Mouse (Mus musculus) embryonic facial prominence, embryonic 14.5 days (tissue): ENCODE measurements around the gene Mcat. TPM values are rescaled to one million over a fixed set of nuclear protein-coding genes. Genes with fewer than 3 reads are reported as not detected.
"Not testable (repeated sequence)": the region's sequence is repeated elsewhere in the genome, so short reads cannot be mapped to it uniquely, and the experiment has no call there.

Experiments
- ATAC-seq: fragments of 200-750 bp; cut with Nextera tagmentation; 2 replicates; pipeline ENCODE4 v1.8.0; 2017; ENCODE audit warnings: low read depth, moderate number of reproducible peaks, moderate TSS enrichment
- DNase-seq: peaks from one replicate; pipeline ENCODE4 v3.0.0-alpha.2; 2015; ENCODE audit warnings: low spot score
- H3K27ac ChIP-seq: fragments of 300-500 bp; sonication (generic); replicated peaks from 2 replicates; pipeline ENCODE4 v1.5.1; 2014; ENCODE audit warnings: low read depth, mild to moderate bottlenecking, low read length, moderate library complexity
- H3K27me3 ChIP-seq: fragments of 300-500 bp; sonication (generic); replicated peaks from 2 replicates; pipeline ENCODE4 v1.6.1; 2014; ENCODE audit warnings: low read length; ENCODE audit not compliant: control insufficient read depth, insufficient read depth
- H3K36me3 ChIP-seq: fragments of 300-500 bp; sonication (generic); 2 replicates; pipeline ENCODE4 v1.6.1; 2014; ENCODE audit warnings: low read length, mixed read lengths; ENCODE audit not compliant: control insufficient read depth, insufficient read depth
- H3K4me1 ChIP-seq: fragments of 300-500 bp; sonication (generic); 2 replicates; pipeline ENCODE4 v1.6.1; 2014; ENCODE audit warnings: antibody characterized with exemption, low read length; ENCODE audit not compliant: control insufficient read depth, insufficient read depth
- H3K4me2 ChIP-seq: fragments of 300-500 bp; sonication (generic); 2 replicates; pipeline ENCODE4 v1.6.1; 2014; ENCODE audit warnings: low read depth, mild to moderate bottlenecking, low read length, moderate library complexity, mixed read lengths
- H3K4me3 ChIP-seq: fragments of 300-500 bp; sonication (generic); 2 replicates; pipeline ENCODE4 v1.5.1; 2014; ENCODE audit warnings: low read depth, mild to moderate bottlenecking, low read length
- H3K9ac ChIP-seq: fragments of 300-500 bp; sonication (generic); 2 replicates; pipeline ENCODE4 v1.6.1; 2014; ENCODE audit warnings: low read depth, mild to moderate bottlenecking, low read length, moderate library complexity, mixed read lengths
- H3K9me3 ChIP-seq: fragments of 300-500 bp; sonication (generic); 2 replicates; pipeline ENCODE4 v1.6.1; 2016; ENCODE audit warnings: low read length; ENCODE audit not compliant: control insufficient read depth
- WGBS: fragments of 180-500 bp; shearing (Covaris S2); extraction: QIAGEN DNeasy Blood & Tissue Kit; methylation state at CpG from one replicate; pipeline ENCODE4 v1.1.7; 2014; 5-methylcytosine and 5-hydroxymethylcytosine counted together
- polyA plus RNA-seq: library from polyadenylated mRNA; unstranded; fragments of >200 nt; fragmentation: Nextera tagmentation; extraction: Ambion mirVana; gene quantifications from 2 replicates; pipeline ENCODE4 v1.2.1, GENCODE M21; 2014

Gene Mcat
- polyA plus RNA-seq, 1 experiment from 2014 or later: 34.9 TPM

GRCm38 (mm10) chr15:83518215-83519048, 45.2 kb downstream of the Mcat start:
- Histone ChIP-seq H3K27ac (no peak overlapping the region), H3K27me3 (no peaks in the 10 kb centered on the region), H3K36me3 (no peaks in the 10 kb centered on the region), H3K9ac (peak overlapping the region; percentile 39; the same call in 1 of the 2 replicates), H3K9me3 (no peaks in the 10 kb centered on the region), H3K4me2 (peak overlapping the region; percentile 17; the same call in 1 of the 2 replicates), H3K4me1 (no peaks in the 10 kb centered on the region), H3K4me3 (no peak overlapping the region)
- WGBS: 33% methylated on average over 19 of the region's 20 CpGs
- DNase-seq: peak; percentile 84
- peak; percentile 71; the same call in 1 of the 2 replicates for ATAC-seq

- 64% methylated on average over 5 of the region's 5 CpGs for WGBS
- no peaks in the 10 kb centered on the region for H3K9me3 ChIP-seq
- ATAC-seq (no peak), DNase-seq (no peak)
- no peak overlapping the region for H3K9ac ChIP-seq
- H3K27ac ChIP-seq: no peak overlapping the region
- H3K36me3 ChIP-seq: no peaks in the 10 kb centered on the region
- no peak overlapping the region for H3K4me3 ChIP-seq
- no peak overlapping the region for H3K4me2 ChIP-seq
- no peaks in the 10 kb centered on the region for H3K27me3 ChIP-seq
- H3K4me1 ChIP-seq: peaks cover 3% of the 10 kb centered on the region
Observed at GRCm38 (mm10) chr15:83515018-83515417, 48.6 kb downstream of the Mcat start.

GRCm38 (mm10) chr15:83512489-83513281, 50.9 kb downstream of the Mcat start:
- H3K36me3 ChIP-seq: no peaks in the 10 kb centered on the region
- H3K4me2 ChIP-seq: no peak overlapping the region
- H3K4me1 ChIP-seq: peaks cover 4% of the 10 kb centered on the region
- no peak overlapping the region for H3K27ac ChIP-seq
- no peaks in the 10 kb centered on the region for H3K27me3 ChIP-seq
- H3K4me3 ChIP-seq: no peak overlapping the region
- ATAC-seq (no peak), DNase-seq (no peak)
- 73% methylated on average over 13 of the region's 13 CpGs for WGBS
- no peaks in the 10 kb centered on the region for H3K9me3 ChIP-seq
- no peak overlapping the region for H3K9ac ChIP-seq

- Histone ChIP-seq H3K4me3 (peak within 1 kb of the TSS; percentile 66), H3K27ac (peak within 1 kb of the TSS; percentile 58; the same call in 1 of the 2 replicates), H3K4me1 (peaks cover 4% of the 10 kb centered on the region), H3K36me3 (no peaks in the 10 kb centered on the region), H3K4me2 (peak within 1 kb of the TSS; percentile 96), H3K9ac (peak within 1 kb of the TSS; percentile 64), H3K9me3 (no peaks in the 10 kb centered on the region), H3K27me3 (no peaks in the 10 kb centered on the region)
- WGBS: 19% methylated on average over 28 of the region's 41 CpGs
- ATAC-seq (peak; percentile 97), DNase-seq (peak; percentile 96)
Observed at GRCm38 (mm10) chr15:83510805-83511405, 52.7 kb downstream of the Mcat start, which contains the start of gene Ttll1. Ttll1 (minus strand) TSS chr15:83510893.

GRCm38 (mm10) chr15:83509950-83510804, 53.4 kb downstream of the Mcat start:
- H3K27ac ChIP-seq: peak overlapping the region; percentile 58; the same call in 1 of the 2 replicates
- H3K9ac ChIP-seq: peak overlapping the region; percentile 64
- H3K9me3 ChIP-seq: no peaks in the 10 kb centered on the region
- peak overlapping the region; percentile 66 for H3K4me3 ChIP-seq
- peak overlapping the region; percentile 96 for H3K4me2 ChIP-seq
- ATAC-seq (peak; percentile 76), DNase-seq (no peak)
- WGBS: 27% methylated on average over 17 of the region's 17 CpGs
- H3K27me3 ChIP-seq: no peaks in the 10 kb centered on the region
- H3K36me3 ChIP-seq: no peaks in the 10 kb centered on the region
- H3K4me1 ChIP-seq: peaks cover 4% of the 10 kb centered on the region

GRCm38 (mm10) chr15:83501483-83501882, 62.1 kb downstream of the Mcat start:
- not testable (repeated sequence) for H3K4me1 ChIP-seq, H3K4me3 ChIP-seq, ATAC-seq, H3K4me2 ChIP-seq, H3K27me3 ChIP-seq, H3K9me3 ChIP-seq, DNase-seq, H3K9ac ChIP-seq, H3K27ac ChIP-seq
- 81% methylated on average over 6 of the region's 6 CpGs for whole genome bisulfite sequencing
- H3K36me3 ChIP-seq: 0 out of 2 replicates have a peak, but pooled peaks cover 24% of the 10 kb centered on the region

- Histone ChIP-seq H3K27ac (no peak overlapping the region), H3K36me3 (peaks cover 35% of the 10 kb centered on the region; the same call in 1 of the 2 replicates), H3K4me1 (no peaks in the 10 kb centered on the region), H3K27me3 (no peaks in the 10 kb centered on the region), H3K9ac (no peak overlapping the region), H3K4me3 (no peak overlapping the region), H3K4me2 (no peak overlapping the region), H3K9me3 (no peaks in the 10 kb centered on the region)
- DNase-seq (no peak), ATAC-seq (no peak)
- 54% methylated on average over 3 of the region's 3 CpGs for WGBS
Observed at GRCm38 (mm10) chr15:83500352-83500751, 63.2 kb downstream of the Mcat start.
